Mouse (Mus musculus): ENCODE measurements around the gene Stxbp1. TPM values are rescaled to one million over a fixed set of nuclear protein-coding genes. Genes with fewer than 3 reads are reported as not detected.

The Stxbp1 gene
- polyA plus RNA-seq, 1 experiment from 2014 or later, result 22.4 TPM

GRCm38 (mm10) chr2:32771886-32772285 lies 75.2 kb downstream of the Stxbp1 start:
- no peaks in the 10 kb centered on the region for H3K27me3 ChIP-seq (replicated peaks; ENCODE audit: insufficient read depth, low read length)
- H3K4me3 ChIP-seq (ENCODE audit: low read depth, low read length), result no peak overlapping the region
- H3K9me3 ChIP-seq (ENCODE audit: low read length), result no peaks in the 10 kb centered on the region
- peak; percentile 22; the same call in 1 of the 2 replicates for TF ChIP-seq CTCF (IDR thresholded peaks at IDR 0.05)
- no peak for TF ChIP-seq EP300 (IDR thresholded peaks at IDR 0.05)
- DNase-seq (ENCODE audit: low spot score), result no peak
- no peak for ATAC-seq
- no peak overlapping the region for H3K4me2 ChIP-seq (replicated peaks; ENCODE audit: low read depth, low read length)
- H3K4me1 ChIP-seq (ENCODE audit: insufficient read depth, low read depth, low read length), result peaks cover 6% of the 10 kb centered on the region; the same call in 1 of the 2 replicates
- no peak overlapping the region for H3K27ac ChIP-seq (ENCODE audit: low read length)
- 25% methylated on average over 12 of the region's 12 CpGs for WGBS
- H3K36me3 ChIP-seq (ENCODE audit: insufficient read depth, low read length), result no peaks in the 10 kb centered on the region
- H3K9ac ChIP-seq (replicated peaks; ENCODE audit: low read depth), result no peak overlapping the region

DNA sequence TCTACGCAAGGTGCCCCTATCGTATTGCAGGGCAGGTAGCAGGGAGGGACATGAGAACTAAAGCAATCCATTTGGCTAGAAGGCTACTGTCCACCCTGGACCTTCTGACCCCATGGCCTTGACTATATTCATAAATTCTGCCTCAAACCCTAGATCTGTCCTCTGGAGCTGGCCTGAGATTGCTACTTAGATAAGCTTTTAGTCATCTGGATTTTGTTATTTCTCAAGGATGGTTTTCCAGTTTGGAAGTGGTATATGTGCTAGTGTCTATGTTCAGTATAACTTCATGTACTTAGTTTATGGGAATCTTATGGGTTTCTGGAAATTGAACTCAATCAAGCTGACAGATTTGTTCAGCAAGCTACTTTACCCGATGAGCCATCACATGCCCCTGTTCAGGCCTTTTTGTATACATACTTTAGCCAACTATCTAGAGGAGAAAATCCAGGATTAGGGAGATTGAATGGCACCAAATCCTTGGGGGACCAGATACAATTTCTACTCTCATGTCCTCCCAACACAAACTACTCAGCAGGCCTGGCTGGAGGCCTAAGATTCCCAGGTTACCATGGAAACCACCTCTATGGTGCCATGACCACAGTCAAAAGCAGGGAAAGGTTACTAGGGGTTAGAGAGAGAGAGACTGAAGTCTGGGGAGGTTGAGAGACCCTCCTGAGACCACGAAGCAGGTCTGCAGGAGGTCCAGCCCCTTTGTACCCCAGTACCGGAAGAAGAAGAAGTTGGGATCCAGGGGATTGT lies 77.5 kb downstream of the Stxbp1 start:
- no peak for TF ChIP-seq CTCF (IDR thresholded peaks at IDR 0.05)
- TF ChIP-seq EP300 (IDR thresholded peaks at IDR 0.05), result no peak
- WGBS, result 73% methylated on average over 5 of the region's 5 CpGs

GRCm38 (mm10) chr2:32768661-32769285 lies 78.3 kb downstream of the Stxbp1 start:
- Histone ChIP-seq H3K4me3 (ENCODE audit: low read depth, low read length) (no peak overlapping the region), H3K4me2 (replicated peaks; ENCODE audit: low read depth, low read length) (no peak overlapping the region), H3K27me3 (replicated peaks; ENCODE audit: insufficient read depth, low read length) (no peaks in the 10 kb centered on the region), H3K4me1 (ENCODE audit: insufficient read depth, low read depth, low read length) (no peaks in the 10 kb centered on the region), H3K27ac (ENCODE audit: low read length) (no peak overlapping the region), H3K9me3 (ENCODE audit: low read length) (no peaks in the 10 kb centered on the region), H3K36me3 (ENCODE audit: insufficient read depth, low read length) (no peaks in the 10 kb centered on the region), H3K9ac (replicated peaks; ENCODE audit: low read depth) (no peak overlapping the region)
- DNase-seq (ENCODE audit: low spot score) (peak; percentile 69), ATAC-seq (peak; percentile 60)
- 44% methylated on average over 18 of the region's 19 CpGs for WGBS
- TF ChIP-seq CTCF (IDR thresholded peaks at IDR 0.05) (no peak), EP300 (IDR thresholded peaks at IDR 0.05) (no peak)

More for the DNA sequence above, 77.5 kb downstream of the Stxbp1 start:
- H3K4me3 ChIP-seq (ENCODE audit: low read depth, low read length), result no peak overlapping the region
- DNase-seq (ENCODE audit: low spot score), result no peak
- no peaks in the 10 kb centered on the region for H3K27me3 ChIP-seq (replicated peaks; ENCODE audit: insufficient read depth, low read length)
- no peak overlapping the region for H3K27ac ChIP-seq (ENCODE audit: low read length)
- no peaks in the 10 kb centered on the region for H3K9me3 ChIP-seq (ENCODE audit: low read length)
- no peaks in the 10 kb centered on the region for H3K36me3 ChIP-seq (ENCODE audit: insufficient read depth, low read length)
- ATAC-seq, result no peak
- no peak overlapping the region for H3K9ac ChIP-seq (replicated peaks; ENCODE audit: low read depth)
- no peak overlapping the region for H3K4me2 ChIP-seq (replicated peaks; ENCODE audit: low read depth, low read length)
- no peaks in the 10 kb centered on the region for H3K4me1 ChIP-seq (ENCODE audit: insufficient read depth, low read depth, low read length)

- no peaks in the 10 kb centered on the region for H3K36me3 ChIP-seq (ENCODE audit: insufficient read depth, low read length)
- TF ChIP-seq CTCF (IDR thresholded peaks at IDR 0.05) (no peak), EP300 (IDR thresholded peaks at IDR 0.05) (no peak)
- no peak overlapping the region for H3K4me3 ChIP-seq (ENCODE audit: low read depth, low read length)
- DNase-seq (ENCODE audit: low spot score) (no peak), ATAC-seq (no peak)
- H3K4me1 ChIP-seq (ENCODE audit: insufficient read depth, low read depth, low read length), result no peaks in the 10 kb centered on the region
- no peak overlapping the region for H3K4me2 ChIP-seq (replicated peaks; ENCODE audit: low read depth, low read length)
- no peaks in the 10 kb centered on the region for H3K9me3 ChIP-seq (ENCODE audit: low read length)
- no peak overlapping the region for H3K27ac ChIP-seq (ENCODE audit: low read length)
- no peaks in the 10 kb centered on the region for H3K27me3 ChIP-seq (replicated peaks; ENCODE audit: insufficient read depth, low read length)
- H3K9ac ChIP-seq (replicated peaks; ENCODE audit: low read depth), result no peak overlapping the region
- 68% methylated on average over 12 of the region's 12 CpGs for WGBS
Measured at GRCm38 (mm10) chr2:32767241-32767640, 79.8 kb downstream of the Stxbp1 start.

DNA sequence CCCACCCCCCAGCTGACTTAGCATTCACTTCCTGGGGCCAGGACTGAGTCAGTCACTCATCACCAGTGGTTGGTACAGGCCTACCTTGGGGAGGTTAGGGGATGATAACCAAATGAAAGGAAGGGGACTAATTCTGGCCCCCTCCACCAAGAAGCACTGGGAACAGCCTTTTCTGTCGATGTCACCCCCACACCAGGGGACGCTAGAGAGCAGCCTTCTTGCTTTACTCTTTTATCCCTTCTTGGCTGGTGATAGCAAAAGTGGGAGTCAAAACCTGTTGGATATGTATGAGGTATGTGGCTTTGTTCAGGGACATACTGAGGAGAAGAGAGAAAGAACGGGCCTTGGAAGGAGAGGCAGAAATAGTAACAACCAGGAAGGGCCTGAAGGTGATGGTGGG lies 83.7 kb downstream of the Stxbp1 start:
- Histone ChIP-seq H3K36me3 (ENCODE audit: insufficient read depth, low read length) (0 out of 2 replicates have a peak, but pooled peaks cover 4% of the 10 kb centered on the region), H3K9me3 (ENCODE audit: low read length) (no peaks in the 10 kb centered on the region), H3K27ac (ENCODE audit: low read length) (no peak overlapping the region), H3K27me3 (replicated peaks; ENCODE audit: insufficient read depth, low read length) (no peaks in the 10 kb centered on the region), H3K4me3 (ENCODE audit: low read depth, low read length) (no peak overlapping the region), H3K4me2 (replicated peaks; ENCODE audit: low read depth, low read length) (no peak overlapping the region), H3K9ac (replicated peaks; ENCODE audit: low read depth) (no peak overlapping the region), H3K4me1 (ENCODE audit: insufficient read depth, low read depth, low read length) (no peaks in the 10 kb centered on the region)
- WGBS, result 71% methylated on average over 3 of the region's 3 CpGs
- TF ChIP-seq CTCF (IDR thresholded peaks at IDR 0.05) (peak; percentile 52), EP300 (IDR thresholded peaks at IDR 0.05) (no peak)
- no peak for DNase-seq (ENCODE audit: low spot score)
- ATAC-seq, result no peak

DNA sequence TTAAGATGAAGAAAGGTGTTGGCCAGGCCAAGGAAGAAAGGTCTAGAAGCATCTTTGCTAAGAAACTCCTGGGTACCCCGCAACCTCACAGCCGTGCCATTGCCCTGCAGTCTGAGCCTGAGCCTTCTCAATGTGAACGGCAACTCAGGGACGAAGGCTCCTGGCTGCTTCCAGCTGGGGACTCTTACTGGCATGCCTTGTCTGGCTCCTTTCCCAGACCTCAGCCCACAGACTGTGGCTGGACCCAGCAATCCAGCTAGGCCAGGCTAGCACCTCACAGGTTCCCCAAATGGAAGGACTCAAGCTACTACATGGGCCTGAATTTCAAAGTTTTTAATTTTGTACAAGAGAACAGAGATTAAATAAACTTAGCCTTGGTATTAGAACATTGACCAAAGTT lies 85.2 kb downstream of the Stxbp1 start:
- H3K27me3 ChIP-seq (replicated peaks; ENCODE audit: insufficient read depth, low read length), result no peaks in the 10 kb centered on the region
- 75% methylated on average over 4 of the region's 4 CpGs for WGBS
- ATAC-seq (no peak), DNase-seq (ENCODE audit: low spot score) (no peak)
- no peak for TF ChIP-seq EP300 (IDR thresholded peaks at IDR 0.05)
- H3K4me3 ChIP-seq (ENCODE audit: low read depth, low read length), result no peak overlapping the region
- no peak overlapping the region for H3K9ac ChIP-seq (replicated peaks; ENCODE audit: low read depth)
- no peak overlapping the region for H3K4me2 ChIP-seq (replicated peaks; ENCODE audit: low read depth, low read length)
- H3K4me1 ChIP-seq (ENCODE audit: insufficient read depth, low read depth, low read length), result no peaks in the 10 kb centered on the region
- no peak overlapping the region for H3K27ac ChIP-seq (ENCODE audit: low read length)
- 0 out of 2 replicates have a peak, but pooled peaks cover 4% of the 10 kb centered on the region for H3K36me3 ChIP-seq (ENCODE audit: insufficient read depth, low read length)
- no peaks in the 10 kb centered on the region for H3K9me3 ChIP-seq (ENCODE audit: low read length)
